Mouse (Mus musculus) monocyte, adult 2 months (primary cell): Measurements from ENCODE around the gene Lin28b.

Experiments used
- DNase-seq, 2 experiments: peaks; one replicate each; pipeline ENCODE4 v3.0.0; 2022; ENCODE audit warnings: low spot score in 2 of 2, low read depth in 1 of 2

Lin28b gene

DNA sequence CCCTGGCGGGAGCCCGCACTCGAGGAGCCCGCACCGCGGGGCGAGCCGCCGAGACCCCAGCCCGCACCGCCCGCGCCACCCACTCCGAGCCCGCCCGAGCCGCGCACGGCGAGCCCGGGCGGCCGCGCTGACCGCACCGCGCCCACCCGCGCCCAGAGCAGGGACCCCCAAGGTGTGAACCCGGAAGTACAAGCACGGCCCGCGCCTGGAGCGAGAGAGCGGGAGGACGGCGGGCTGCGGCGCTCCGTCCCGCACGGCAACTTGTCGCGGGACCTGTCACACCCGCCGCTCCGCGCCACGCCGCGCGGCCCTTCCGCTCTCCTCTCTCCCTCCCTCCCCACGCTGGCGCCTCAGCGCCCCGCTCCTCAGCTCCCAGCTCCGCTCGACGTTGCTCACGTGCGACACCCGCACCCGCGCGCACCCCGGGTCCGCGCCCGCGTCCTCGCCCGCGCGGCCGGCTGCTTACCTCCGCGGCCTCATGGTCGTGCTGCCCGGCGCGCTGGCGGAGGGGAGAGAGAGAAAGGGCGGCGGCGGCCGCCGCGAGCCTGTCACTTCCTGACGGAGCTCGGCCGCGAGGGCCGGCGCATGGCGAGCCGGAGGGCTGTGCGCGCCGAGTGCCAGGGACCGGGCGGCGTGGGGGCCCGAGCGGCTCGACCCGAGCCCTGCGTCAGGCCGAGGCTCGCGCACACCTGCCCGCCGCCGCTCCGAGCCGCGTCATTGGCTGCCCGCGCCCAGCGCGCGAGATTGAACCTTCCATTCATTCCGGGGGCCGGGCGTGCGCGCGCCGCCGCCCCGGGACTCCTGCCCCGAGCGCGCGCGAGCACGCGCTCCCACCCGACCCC, at the start of gene Lin28b:
Gene Lin28b (minus strand): TSS at position 635 of the 842 bp plus-strand sequence.
- no peak for DNase-seq

GRCm38 (mm10) chr10:45511764-45512163, 25.6 kb upstream of the Lin28b start:
- no peak for DNase-seq

GRCm38 (mm10) chr10:45510662-45511061, 24.5 kb upstream of the Lin28b start:
- DNase-seq = no peak

DNA sequence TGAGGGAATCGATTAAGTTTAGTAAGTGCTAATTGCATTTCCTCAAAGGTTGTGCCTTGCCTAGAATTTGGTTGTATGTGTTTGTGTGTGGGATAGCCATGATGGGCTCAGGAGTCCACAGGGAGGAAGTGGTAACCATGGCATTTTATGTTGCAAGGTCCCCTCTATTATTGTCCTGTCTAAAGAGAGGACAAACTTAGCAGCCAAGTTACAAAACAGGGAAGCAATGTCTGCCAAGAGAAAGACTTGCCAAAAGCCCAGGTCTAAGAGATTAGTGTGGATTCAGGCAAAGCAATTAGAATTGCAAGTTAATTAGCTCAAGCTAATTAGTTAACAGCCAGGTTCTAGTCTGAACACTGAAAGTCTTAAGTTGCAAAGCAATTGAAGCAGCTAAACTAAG, 14.1 kb upstream of the Lin28b start:
- DNase-seq = no peak

- DNase-seq = no peak
Observed at GRCm38 (mm10) chr10:45486603-45486946, 380 bp upstream of the Lin28b start.

DNA sequence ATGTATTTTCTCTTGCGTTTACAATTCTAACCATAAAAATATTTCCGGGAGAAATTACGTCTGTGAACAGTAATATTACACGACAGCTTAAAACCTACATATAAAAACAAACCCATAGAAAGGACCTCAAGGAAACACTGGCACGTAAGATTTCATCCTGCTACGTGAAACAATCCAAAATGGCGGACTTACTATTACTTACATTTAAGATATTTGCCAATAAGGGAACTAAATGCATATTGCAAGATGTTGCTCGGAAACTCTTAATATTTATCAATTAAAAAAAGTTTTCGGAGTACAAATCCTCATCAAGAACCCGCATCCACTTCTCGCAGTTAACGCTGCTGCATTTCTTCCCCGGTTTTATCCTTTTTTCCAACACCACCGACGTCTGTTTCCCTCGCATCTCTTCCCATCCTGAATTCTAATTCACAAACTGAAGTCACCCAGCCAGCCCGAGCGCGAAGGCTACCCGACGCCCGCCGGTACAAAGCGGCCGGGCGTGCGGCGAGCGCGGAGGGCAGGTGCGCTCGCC, 902 bp downstream of the Lin28b start:
- no peak for DNase-seq

GRCm38 (mm10) chr10:45483210-45483609, 3.0 kb downstream of the Lin28b start:
- DNase-seq = no peak

- no peak for DNase-seq
Observed at GRCm38 (mm10) chr10:45473663-45474333, 12.4 kb downstream of the Lin28b start.

- DNase-seq = no peak
Observed at GRCm38 (mm10) chr10:45473143-45473484, 13.1 kb downstream of the Lin28b start.

DNA sequence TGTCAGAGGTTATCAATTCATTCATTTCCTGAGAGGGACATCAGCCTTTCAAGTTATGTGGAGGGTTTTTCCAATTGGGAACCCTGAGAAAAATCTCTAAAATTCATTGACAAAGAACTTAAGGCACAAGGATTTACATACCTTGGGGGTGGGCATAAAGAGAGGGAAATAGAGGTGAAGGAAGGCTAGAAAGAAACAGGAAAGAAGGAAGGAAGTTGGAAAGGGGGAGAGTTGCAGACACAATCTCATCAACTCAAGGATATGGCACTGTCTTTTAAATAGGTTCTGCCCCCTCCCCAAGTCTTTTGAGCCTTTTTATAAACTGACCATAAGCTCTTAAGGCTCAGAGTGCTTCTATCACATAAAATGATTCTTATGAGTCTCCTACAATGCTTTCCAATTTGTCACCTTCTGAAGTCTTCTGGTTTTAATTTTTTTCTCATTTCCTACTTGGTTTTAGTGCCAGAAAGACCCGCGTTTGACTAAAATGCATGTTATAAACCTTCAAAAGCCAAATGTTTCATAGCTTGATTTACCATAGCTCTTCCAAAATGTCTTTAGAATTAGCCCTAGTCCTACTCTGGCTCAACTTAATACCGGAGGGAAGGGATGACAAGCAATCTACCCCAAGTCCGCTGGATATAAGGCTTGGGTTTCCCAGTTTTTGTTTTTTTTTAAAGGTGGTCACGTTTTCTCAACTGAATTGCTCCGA, 13.6 kb downstream of the Lin28b start:
- DNase-seq = no peak

DNA sequence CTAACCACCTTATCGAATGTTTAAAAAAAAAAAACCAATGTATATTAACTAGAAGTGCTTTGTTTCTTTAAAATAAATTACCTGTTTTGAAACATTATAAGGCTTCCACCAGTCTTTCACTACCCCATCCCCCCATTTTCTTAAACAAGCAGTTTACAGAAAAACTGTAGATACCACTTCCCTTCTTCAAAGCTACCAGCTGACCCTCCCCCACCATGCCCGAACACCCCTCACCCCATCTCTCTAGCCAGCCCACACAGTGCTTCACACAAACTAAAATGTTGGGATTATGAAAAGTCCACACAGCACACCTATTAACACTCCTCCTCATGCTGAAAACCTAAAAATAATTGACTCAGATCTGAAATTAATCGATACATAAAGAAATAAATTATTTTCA, 14.9 kb downstream of the Lin28b start:
- no peak for DNase-seq

GRCm38 (mm10) chr10:45470079-45470739, 16.0 kb downstream of the Lin28b start:
- DNase-seq = no peak

- no peak for DNase-seq
Observed at GRCm38 (mm10) chr10:45469027-45469996, 16.9 kb downstream of the Lin28b start.

DNA sequence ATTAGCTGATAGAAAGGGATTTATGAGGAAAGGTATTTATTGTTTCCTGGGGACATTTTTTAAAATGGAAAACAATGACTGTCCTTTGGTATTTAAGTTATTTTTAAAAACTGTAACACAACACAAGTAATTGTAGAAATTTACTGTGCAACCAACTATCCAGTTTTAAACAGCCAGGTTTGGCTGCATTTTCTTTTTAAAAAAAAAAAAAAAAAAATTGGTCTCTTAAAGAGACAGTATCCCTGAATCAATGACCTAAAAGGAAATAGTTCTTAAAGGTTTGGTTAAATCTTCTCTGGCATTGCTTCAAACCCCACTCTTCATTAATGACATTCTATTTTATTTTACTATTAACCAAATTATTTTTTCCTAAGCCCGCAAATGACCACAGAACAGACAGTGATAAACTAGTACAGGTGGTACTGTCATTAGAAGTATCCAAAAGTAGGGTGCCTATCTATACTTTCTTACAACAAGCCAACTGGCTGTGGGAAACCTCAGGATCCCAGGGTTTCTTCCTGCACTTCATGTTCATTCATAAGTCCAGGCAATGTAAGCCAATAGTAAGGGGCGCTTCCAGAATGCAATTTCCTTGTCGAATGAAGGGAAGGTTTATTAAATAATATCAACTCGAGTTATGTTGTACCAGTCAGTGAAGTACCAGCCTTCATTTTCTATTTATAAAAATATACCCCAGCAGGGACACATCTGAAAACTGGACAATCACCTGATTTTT, 17.8 kb downstream of the Lin28b start:
- DNase-seq = no peak

- no peak for DNase-seq
Observed at GRCm38 (mm10) chr10:45458637-45459036, 27.6 kb downstream of the Lin28b start.

- DNase-seq = no peak
Observed at GRCm38 (mm10) chr10:45458074-45458473, 28.1 kb downstream of the Lin28b start.

- no peak for DNase-seq
Observed at GRCm38 (mm10) chr10:45446625-45447024, 39.6 kb downstream of the Lin28b start.

DNA sequence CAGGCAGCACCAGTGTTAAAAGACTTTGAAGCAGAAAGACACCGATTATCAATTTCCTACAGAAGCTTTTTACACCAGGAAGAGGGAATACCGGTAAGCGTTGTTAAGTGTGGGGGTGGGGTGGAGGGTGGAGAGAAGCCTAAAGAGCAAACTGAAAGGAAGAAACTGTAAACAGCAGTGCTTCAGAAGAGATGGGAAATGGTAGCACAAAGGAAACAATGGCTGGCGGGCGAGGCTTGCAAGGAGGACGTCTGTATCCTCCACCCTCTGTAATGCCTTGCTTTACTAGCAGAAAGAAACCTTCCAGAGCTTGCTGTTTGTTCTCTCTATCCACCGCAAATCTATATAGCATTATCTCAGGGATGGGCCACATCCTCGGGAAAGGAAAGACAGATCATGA, 40.0 kb downstream of the Lin28b start:
- no peak for DNase-seq

- no peak for DNase-seq
Observed at GRCm38 (mm10) chr10:45422372-45422771, 63.8 kb downstream of the Lin28b start.
